Mouse (Mus musculus) embryonic facial prominence, embryonic 13.5 days (tissue): ENCODE data around the gene Sema6c. TPM values are rescaled to one million over a fixed set of nuclear protein-coding genes. Genes with fewer than 3 reads are reported as not detected.

Experiments used
- ATAC-seq: fragments of 200-750 bp; cut with Nextera tagmentation; 2 replicates; pipeline ENCODE4 v1.8.0; 2017; ENCODE audit warnings: low read depth; ENCODE audit not compliant: insufficient number of reproducible peaks, insufficient read depth, low FRiP score, low TSS enrichment
- H3K27ac ChIP-seq: fragments of 300-500 bp; sonication (generic); 2 replicates; pipeline ENCODE4 v1.5.1; 2015; ENCODE audit warnings: moderate library complexity, mild to moderate bottlenecking, inconsistent platforms
- H3K27me3 ChIP-seq: fragments of 300-500 bp; sonication (generic); 2 replicates; pipeline ENCODE4 v1.6.1; 2015; ENCODE audit warnings: mild to moderate bottlenecking, inconsistent platforms
- H3K36me3 ChIP-seq: fragments of 300-500 bp; sonication (generic); 2 replicates; pipeline ENCODE4 v1.6.1; 2015; ENCODE audit warnings: mild to moderate bottlenecking, inconsistent platforms
- H3K4me1 ChIP-seq: fragments of 300-500 bp; sonication (generic); 2 replicates; pipeline ENCODE4 v1.6.1; 2015; ENCODE audit warnings: inconsistent platforms
- H3K4me2 ChIP-seq: fragments of 300-500 bp; sonication (generic); 2 replicates; pipeline ENCODE4 v1.6.1; 2015; ENCODE audit warnings: moderate library complexity, mild to moderate bottlenecking, inconsistent platforms
- H3K4me3 ChIP-seq: fragments of 300-500 bp; sonication (generic); 2 replicates; pipeline ENCODE4 v1.5.1; 2015; ENCODE audit warnings: mild to moderate bottlenecking, inconsistent platforms
- H3K9ac ChIP-seq: fragments of 300-500 bp; sonication (generic); 2 replicates; pipeline ENCODE4 v1.6.1; 2015; ENCODE audit warnings: mild to moderate bottlenecking, inconsistent platforms
- H3K9me3 ChIP-seq: fragments of 300-500 bp; sonication (generic); 2 replicates; pipeline ENCODE4 v1.6.1; 2016; ENCODE audit warnings: inconsistent platforms
- WGBS: fragments of 180-500 bp; shearing (Covaris S2); methylation state at CpG from one replicate; pipeline ENCODE4 v1.1.7; 2015; ENCODE audit warnings: mixed read lengths; 5-methylcytosine and 5-hydroxymethylcytosine counted together
- microRNA-seq: library from miRNA; unstranded; fragments of <30 nt; microRNA quantifications from one replicate; pipeline ENCODE4, GENCODE M21; 2016
- polyA plus RNA-seq: library from polyadenylated mRNA; unstranded; fragments of >200 nt; fragmentation: Nextera tagmentation; extraction: Ambion mirVana; gene quantifications from 2 replicates; pipeline ENCODE4 v1.2.1, GENCODE M21; 2015

Gene Sema6c
- polyA plus RNA-seq, 1 experiment from 2014 or later, result 10.1 TPM

GRCm38 (mm10) chr3:95218466-95219137 lies 58.3 kb downstream of the Sema6c start:
- Histone ChIP-seq H3K9ac (peak overlapping the region; percentile 91), H3K27me3 (no peaks in the 10 kb centered on the region), H3K4me1 (peaks cover 14% of the 10 kb centered on the region), H3K4me3 (peak overlapping the region; percentile 66), H3K9me3 (no peaks in the 10 kb centered on the region), H3K4me2 (peak overlapping the region; percentile 67), H3K36me3 (peaks cover 60% of the 10 kb centered on the region), H3K27ac (peak overlapping the region; percentile 99)
- ATAC-seq, result no peak
- 82% methylated on average over 6 of the region's 6 CpGs for WGBS

GRCm38 (mm10) chr3:95223041-95223440 lies 62.8 kb downstream of the Sema6c start:
- Histone ChIP-seq H3K27ac (no peak overlapping the region), H3K9ac (0 out of 2 replicates have a peak overlapping the region, but pooled peaks have one; percentile 11), H3K4me2 (no peak overlapping the region), H3K9me3 (no peaks in the 10 kb centered on the region), H3K36me3 (peaks cover 56% of the 10 kb centered on the region), H3K4me3 (no peak overlapping the region), H3K4me1 (peaks cover 16% of the 10 kb centered on the region), H3K27me3 (no peaks in the 10 kb centered on the region)
- no peak for ATAC-seq
- WGBS, result 98% methylated on average over 2 of the region's 2 CpGs

Small RNA genes within 50 kb of the gene (microRNA-seq; reads per million reads assigned to microRNA genes)
- gene Mir8099-1, result not detected

Other genes with a start within 250 kb of the Sema6c start
- 18.9 and 25.2 TPM in 2 replicates for gene Selenbp1, start 227.4 kb upstream of the Sema6c start, polyA plus RNA-seq
- 10.8 and 11.3 TPM in 2 replicates for gene Rfx5, start 206.4 kb upstream of the Sema6c start, polyA plus RNA-seq
- 23.4 and 26.5 TPM in 2 replicates for gene Pi4kb, start 185.7 kb upstream of the Sema6c start, polyA plus RNA-seq
- gene Zfp687, start 145.0 kb upstream of the Sema6c start, polyA plus RNA-seq, result 22.2 and 25.1 TPM in 2 replicates
- gene Psmd4, start 117.8 kb upstream of the Sema6c start, polyA plus RNA-seq, result 286 and 293 TPM in 2 replicates
- gene Pip5k1a, start 53.5 kb upstream of the Sema6c start, polyA plus RNA-seq, result 23.8 and 26.3 TPM in 2 replicates
- gene Vps72, start 49.4 kb upstream of the Sema6c start, polyA plus RNA-seq, result 185 and 213 TPM in 2 replicates
- 0.65 and 0.69 TPM in 2 replicates for gene Tmod4, start 36.0 kb upstream of the Sema6c start, polyA plus RNA-seq
- gene Scnm1, start 26.4 kb upstream of the Sema6c start, polyA plus RNA-seq, result 75.2 and 81.8 TPM in 2 replicates
- gene Lysmd1, start 26.4 kb upstream of the Sema6c start, polyA plus RNA-seq, result 17.0 and 19.3 TPM in 2 replicates
- 2.7 and 4.7 TPM in 2 replicates for gene Tnfaip8l2, start 18.1 kb upstream of the Sema6c start, polyA plus RNA-seq
- 13.9 and 14.2 TPM in 2 replicates for gene Gabpb2, start 57.5 kb downstream of the Sema6c start, polyA plus RNA-seq
- gene Cdc42se1, start 68.3 kb downstream of the Sema6c start, polyA plus RNA-seq, result 89.6 and 91.2 TPM in 2 replicates
- 18.8 and 20.3 TPM in 2 replicates for gene Mllt11, start 71.7 kb downstream of the Sema6c start, polyA plus RNA-seq
- gene Gm128, start 81.1 kb downstream of the Sema6c start, polyA plus RNA-seq, result 0.46 and 0.61 TPM in 2 replicates
- 4.9 and 6.2 TPM in 2 replicates for gene Bnipl, start 90.7 kb downstream of the Sema6c start, polyA plus RNA-seq
- gene Mindy1, start 120.9 kb downstream of the Sema6c start, polyA plus RNA-seq, result 41.4 and 42.9 TPM in 2 replicates
- gene Prune1, start 121.6 kb downstream of the Sema6c start, polyA plus RNA-seq, result 21.6 and 23.5 TPM in 2 replicates
- gene Anxa9, start 146.7 kb downstream of the Sema6c start, polyA plus RNA-seq, result 1.7 and 2.4 TPM in 2 replicates
- gene Cers2, start 154.3 kb downstream of the Sema6c start, polyA plus RNA-seq, result 168 and 170 TPM in 2 replicates
- gene Setdb1, start 196.7 kb downstream of the Sema6c start, polyA plus RNA-seq, result 49.8 and 51.5 TPM in 2 replicates
- 0.39 TPM in 1 of 2 replicates, not detected in the other for gene 4930558C23Rik, start 242.4 kb downstream of the Sema6c start, polyA plus RNA-seq